Mouse (Mus musculus) MEL (cell line): ENCODE results near the gene Agpat1. TPM values are rescaled to one million over a fixed set of nuclear protein-coding genes. Genes with fewer than 3 reads are reported as not detected.

Experiments
- DNase-seq: peaks from one replicate; pipeline ENCODE4 v3.0.0; 2011; ENCODE audit warnings: low read depth, low spot score
- H3K27ac ChIP-seq: 2 replicates; pipeline ENCODE4 v1.5.1; 2012; ENCODE audit warnings: low read depth, mild to moderate bottlenecking, control low read depth, low read length, moderate library complexity; ENCODE audit not compliant: control insufficient read depth
- H3K27me3 ChIP-seq, 2 experiments: fragments of 150-350 bp in 1 of 2; sonication (generic) in 1 of 2; 2 replicates each; pipeline ENCODE4 v1.6.1; 2012; ENCODE audit warnings: low read length in 2 of 2, mild to moderate bottlenecking in 2 of 2, improper control_type of control experiment in 1 of 2, moderate library complexity in 1 of 2; ENCODE audit not compliant: insufficient read depth in 2 of 2, control insufficient read depth in 1 of 2
- H3K36me3 ChIP-seq, 2 experiments: 2 replicates each; pipeline ENCODE4 v1.6.1; 2012 to 2014; ENCODE audit warnings: low read length in 2 of 2, improper control_type of control experiment in 1 of 2, inconsistent platforms in 1 of 2, mild to moderate bottlenecking in 1 of 2; ENCODE audit not compliant: insufficient read depth in 2 of 2, control insufficient read depth in 1 of 2
- H3K4me1 ChIP-seq, 2 experiments: fragments of 150-350 bp in 1 of 2; sonication (generic) in 1 of 2; 2 replicates each; pipeline ENCODE4 v1.6.1; 2012; ENCODE audit warnings: low read length in 2 of 2, improper control_type of control experiment in 1 of 2, mild to moderate bottlenecking in 1 of 2; ENCODE audit not compliant: insufficient read depth in 2 of 2, control insufficient read depth in 1 of 2
- H3K4me3 ChIP-seq, 2 experiments: fragments of 150-350 bp in 1 of 2; sonication (generic) in 1 of 2; 2 replicates each; pipeline ENCODE4 v1.5.1; 2012; ENCODE audit warnings: low read depth in 2 of 2, low read length in 2 of 2, mild to moderate bottlenecking in 2 of 2, moderate library complexity in 2 of 2, control low read depth in 1 of 2, improper control_type of control experiment in 1 of 2; ENCODE audit not compliant: control insufficient read depth in 1 of 2, insufficient read depth in 1 of 2
- H3K79me2 ChIP-seq: 2 replicates; pipeline ENCODE4 v1.6.1; 2012; ENCODE audit warnings: mild to moderate bottlenecking, low read length, moderate library complexity; ENCODE audit not compliant: control insufficient read depth, poor library complexity, insufficient read depth
- H3K9ac ChIP-seq: 2 replicates; pipeline ENCODE4 v1.6.1; 2012; ENCODE audit warnings: low read depth, mild to moderate bottlenecking, control low read depth, low read length, moderate library complexity; ENCODE audit not compliant: control insufficient read depth, poor library complexity, severe bottlenecking
- H3K9me3 ChIP-seq: fragments of 150-350 bp; sonication (generic); replicated peaks from 2 replicates; pipeline ENCODE4 v1.6.1; 2012; ENCODE audit warnings: mild to moderate bottlenecking, low read length, improper control_type of control experiment, moderate library complexity; ENCODE audit not compliant: insufficient read depth
- BHLHE40 ChIP-seq: IDR thresholded peaks from 2 replicates; pipeline ENCODE4 v1.6.1; 2012; ENCODE audit warnings: low read depth, mild to moderate bottlenecking, inconsistent platforms, low read length, improper control_type of control experiment, borderline replicate concordance
- GATA1 ChIP-seq: IDR thresholded peaks from 2 replicates; pipeline ENCODE4 v1.6.1; 2011; ENCODE audit warnings: low read depth, low read length, improper control_type of control experiment
- HCFC1 ChIP-seq: IDR thresholded peaks from 2 replicates; pipeline ENCODE4 v1.6.1; 2012; ENCODE audit warnings: low read depth, mild to moderate bottlenecking, inconsistent platforms, low read length, improper control_type of control experiment, moderate library complexity
- MAX ChIP-seq: IDR thresholded peaks from 2 replicates; pipeline ENCODE4 v1.6.1; 2011; ENCODE audit warnings: low read length, improper control_type of control experiment
- MAZ ChIP-seq: IDR thresholded peaks from 2 replicates; pipeline ENCODE4 v1.6.1; 2012; ENCODE audit warnings: low read depth, mild to moderate bottlenecking, inconsistent platforms, low read length, improper control_type of control experiment
- MXI1 ChIP-seq: IDR thresholded peaks from 2 replicates; pipeline ENCODE4 v1.6.1; 2011; ENCODE audit warnings: mild to moderate bottlenecking, low read depth, low read length, improper control_type of control experiment
- NELFE ChIP-seq: IDR thresholded peaks from 2 replicates; pipeline ENCODE4 v1.6.1; 2011; ENCODE audit warnings: low read depth, low read length, improper control_type of control experiment
- NRF1 ChIP-seq: IDR thresholded peaks from 2 replicates; pipeline ENCODE4 v1.6.1; 2014; ENCODE audit warnings: low read depth, mild to moderate bottlenecking, inconsistent platforms, low read length, improper control_type of control experiment, moderate library complexity; ENCODE audit not compliant: poor library complexity, insufficient read depth, severe bottlenecking
- POLR2A ChIP-seq, 2 experiments: IDR thresholded peaks; 2 replicates each; pipeline ENCODE4 v1.6.1; 2011 to 2012; ENCODE audit warnings: low read length in 2 of 2, mild to moderate bottlenecking in 2 of 2, control low read depth in 1 of 2, improper control_type of control experiment in 1 of 2, low read depth in 1 of 2, moderate library complexity in 1 of 2; ENCODE audit not compliant: control insufficient read depth in 1 of 2, insufficient read depth in 1 of 2, poor library complexity in 1 of 2
- POLR2AphosphoS5 ChIP-seq: IDR thresholded peaks from 2 replicates; pipeline ENCODE4 v1.6.1; 2012; ENCODE audit warnings: low read depth, borderline replicate concordance, mild to moderate bottlenecking, inconsistent platforms, low read length, moderate library complexity, mixed read lengths
- RAD21 ChIP-seq: IDR thresholded peaks from 2 replicates; pipeline ENCODE4 v1.6.1; 2011; ENCODE audit warnings: mild to moderate bottlenecking, low read depth, low read length, improper control_type of control experiment
- RCOR1 ChIP-seq: IDR thresholded peaks from 2 replicates; pipeline ENCODE4 v1.6.1; 2012; ENCODE audit warnings: low read depth, mild to moderate bottlenecking, inconsistent platforms, low read length, improper control_type of control experiment
- TAL1 ChIP-seq: IDR thresholded peaks from 2 replicates; pipeline ENCODE4 v1.6.1; 2012; ENCODE audit warnings: mild to moderate bottlenecking, inconsistent platforms, low read length, moderate library complexity, mixed read lengths
- TCF12 ChIP-seq: IDR thresholded peaks from 2 replicates; pipeline ENCODE4 v1.6.1; 2014; ENCODE audit warnings: low read depth, mild to moderate bottlenecking, inconsistent platforms, low read length, improper control_type of control experiment, moderate library complexity
- UBTF ChIP-seq: IDR thresholded peaks from 2 replicates; pipeline ENCODE4 v1.6.1; 2012; ENCODE audit warnings: low read depth, mild to moderate bottlenecking, inconsistent platforms, low read length, improper control_type of control experiment, moderate library complexity, borderline replicate concordance; ENCODE audit not compliant: insufficient read depth
- USF2 ChIP-seq, 2 experiments: IDR thresholded peaks; 2 replicates each; pipeline ENCODE4 v1.6.1; 2011 to 2012; ENCODE audit warnings: improper control_type of control experiment in 2 of 2, low read length in 2 of 2, borderline replicate concordance in 1 of 2, inconsistent platforms in 1 of 2, low read depth in 1 of 2, mild to moderate bottlenecking in 1 of 2; ENCODE audit not compliant: insufficient read depth in 1 of 2
- ZC3H11A ChIP-seq: IDR thresholded peaks from 2 replicates; pipeline ENCODE4 v1.6.1; 2012; ENCODE audit warnings: low read depth, mild to moderate bottlenecking, inconsistent platforms, low read length, improper control_type of control experiment
- ZKSCAN1 ChIP-seq: IDR thresholded peaks from 2 replicates; pipeline ENCODE4 v1.6.1; 2012; ENCODE audit warnings: low read depth, mild to moderate bottlenecking, inconsistent platforms, low read length, improper control_type of control experiment, moderate library complexity
- polyA plus RNA-seq, 2 experiments: library from polyadenylated mRNA; stranded (reverse) in 1 of 2; unstranded in 1 of 2; fragments of >175 nt in 1 of 2; fragments of >200 nt in 1 of 2; gene quantifications; 2 replicates each; pipeline versions ENCODE4 v1.2.1 to v1.2.4; 2012; ENCODE audit warnings: low replicate concordance in 2 of 2, low read depth in 1 of 2; ENCODE audit not compliant: insufficient read length in 2 of 2, insufficient read depth in 1 of 2, missing spikeins in 1 of 2
- total RNA-seq: library from RNA; depleted of rRNA; stranded (reverse); fragments of 300-350 nt; gene quantifications from 2 replicates; pipeline ENCODE4 v1.2.3, GENCODE M21; 2012

Agpat1 gene
- total and polyA plus RNA-seq, 3 experiments, result 85.2 to 153 TPM; not detected in 1

- no peak for TF ChIP-seq BHLHE40
- no peak for TF ChIP-seq NELFE
- TF ChIP-seq TCF12, result no peak
- TF ChIP-seq POLR2A (IDR thresholded peaks at IDR 0.05; ENCODE audit: control insufficient read depth in 1 of 2, insufficient read depth in 1 of 2, low read depth in 1 of 2, low read length in 2 of 2, poor library complexity in 1 of 2), result no peak
- TF ChIP-seq ZKSCAN1, result no peak
- TF ChIP-seq NRF1, result no peak
- TF ChIP-seq POLR2AphosphoS5, result no peak
- no peak for TF ChIP-seq TAL1
- DNase-seq, result no peak
- Histone ChIP-seq H3K27me3 (no peaks in the 10 kb centered on the region), H3K9ac (no peak within 1 kb of the TSS; the same call in 1 of the 2 replicates), H3K9me3 (no peaks in the 10 kb centered on the region), H3K36me3 (peaks cover 0 to 4% of the 10 kb centered on the region in 2 experiments; a peak in 3 of 4 replicates), H3K27ac (no peak within 1 kb of the TSS), H3K4me1 (peaks cover 0 to 16% of the 10 kb centered on the region in 2 experiments), H3K4me3 (no peak within 1 kb of the TSS), H3K79me2 (peaks cover 9% of the 10 kb centered on the region)
Measured at GRCm38 (mm10) chr17:34597566-34598095, 6.4 kb upstream of the Agpat1 start, which contains the start of gene Ager. Ager (plus strand) TSS chr17:34597862.

GRCm38 (mm10) chr17:34599891-34600290 lies 4.2 kb upstream of the Agpat1 start:
- DNase-seq, result no peak
- TF ChIP-seq MAZ (no peak), MAX (no peak), UBTF (no peak), GATA1 (no peak), RAD21 (no peak), ZC3H11A (no peak), RCOR1 (no peak), MXI1 (no peak), USF2 (IDR thresholded peaks at IDR 0.05; ENCODE audit: borderline replicate concordance in 1 of 2, insufficient read depth in 1 of 2, low read depth in 1 of 2, low read length in 2 of 2) (no peak), HCFC1 (no peak), TCF12 (no peak)
- TF ChIP-seq, all 39 proteins: peak for 0
- H3K27ac ChIP-seq, result no peak overlapping the region
- H3K9me3 ChIP-seq, result no peaks in the 10 kb centered on the region
- H3K79me2 ChIP-seq, result peaks cover 14% of the 10 kb centered on the region
- no peaks in the 10 kb centered on the region for H3K27me3 ChIP-seq
- no peak overlapping the region for H3K9ac ChIP-seq
- no peak overlapping the region for H3K4me3 ChIP-seq
- H3K4me1 ChIP-seq, result peaks cover 0 to 12% of the 10 kb centered on the region in 2 experiments; a peak in 3 of 4 replicates
- H3K36me3 ChIP-seq, result peaks cover 0 to 4% of the 10 kb centered on the region in 2 experiments; a peak in 3 of 4 replicates
